11 mouse cellular contexts compared by ENCODE assay signal in genomic region chr16:86302451-86303145, GRCm38 (mm10).
DNase-seq lines count a peak whose midpoint lies in the region; ATAC-seq and TF ChIP-seq lines count a peak whose summit lies in the region.
"Had no signal": no experiment of that assay in that cellular context is flagged by ENCODE, and none has a peak within 500 bp of the region (broad histone marks: within the 10 kb centered on the region; RNA-seq: fewer than 3 reads in every experiment).

No protein-coding gene starts in this region.

- peak; percentile 59 for TF ChIP-seq CTCF in left cerebral cortex, adult 2 months (IDR thresholded peaks at IDR 0.05)

- no peaks in the 10 kb centered on the region for H3K4me1 ChIP-seq in embryonic facial prominence, embryonic 11.5 days (ENCODE audit: control insufficient read depth, insufficient read depth, low read length)
- no peaks in the 10 kb centered on the region for H3K4me1 ChIP-seq in embryonic facial prominence, embryonic 10.5 days
- H3K4me1 ChIP-seq: heart, embryonic 15.5 days; megakaryocyte, embryonic 14.5 days had no signal

- no peak overlapping the region for H3K27ac ChIP-seq in embryonic facial prominence, embryonic 11.5 days (replicated peaks; ENCODE audit: low read depth, low read length)
- H3K27ac ChIP-seq in embryonic facial prominence, embryonic 10.5 days (replicated peaks), result no peak overlapping the region
- H3K27ac ChIP-seq in left cerebral cortex, adult 2 months, result no peak overlapping the region
- H3K27ac ChIP-seq: heart, embryonic 15.5 days had no signal

- no peak overlapping the region for H3K4me3 ChIP-seq in embryonic facial prominence, embryonic 11.5 days (ENCODE audit: low read depth, low read length)
- H3K4me3 ChIP-seq in embryonic facial prominence, embryonic 10.5 days, result no peak overlapping the region
- no peak overlapping the region for H3K4me3 ChIP-seq in left cerebral cortex, adult 2 months
- H3K4me3 ChIP-seq: erythroblast, embryonic 14.5 days; heart, embryonic 15.5 days; megakaryocyte, embryonic 14.5 days had no signal

- WGBS in embryonic facial prominence, embryonic 11.5 days, result 55% methylated on average over 3 of the region's 3 CpGs
- 76% methylated on average over 3 of the region's 3 CpGs for WGBS in embryonic facial prominence, embryonic 10.5 days

- H3K9ac ChIP-seq in embryonic facial prominence, embryonic 11.5 days (replicated peaks; ENCODE audit: low read length), result no peak overlapping the region
- H3K9ac ChIP-seq: heart, embryonic 15.5 days had no signal

- DNase-seq in embryonic facial prominence, embryonic 11.5 days (ENCODE audit: low spot score), result peak; percentile 58
- no peak for DNase-seq in embryonic facial prominence, embryonic 10.5 days (ENCODE audit: low spot score)
- no peak for DNase-seq in left cerebral cortex, adult 2 months (ENCODE audit: extremely low spot score in 1 of 2, low spot score in 2 of 2)
- DNase-seq in left cerebral cortex, postnatal 10 days (ENCODE audit: extremely low spot score in 1 of 2, low spot score in 2 of 2), result no peak
- DNase-seq in Muller cell, postnatal 12 days (ENCODE audit: inconsistent ontology term), result peak; percentile 38
- DNase-seq in right cerebral cortex, postnatal 25 days, result no peak
- no peak for DNase-seq in yolk sac, embryonic 10.5 days (ENCODE audit: low spot score)

- intact Hi-C loops in left cerebral cortex, adult 2 months (cut with DNase I), result loop anchor here (1.0 to 5.0 kb wide), 4 partner anchors 345 to 944 kb away; no protein-coding TSS in a partner anchor
- intact Hi-C loops in left cerebral cortex, postnatal 10 days (cut with DNase I), result loop anchor here (5.0 kb wide), 1 partner anchor 490 kb away; no protein-coding TSS in a partner anchor

- ATAC-seq in embryonic facial prominence, embryonic 11.5 days (replicated peaks; ENCODE audit: insufficient number of reproducible peaks, low FRiP score, low TSS enrichment, low read depth), result no peak
- ATAC-seq in megakaryocyte progenitor cell, adult 5-6 weeks (replicated peaks; ENCODE audit: poor library complexity), result peak; percentile 68

- no peaks in the 10 kb centered on the region for H3K9me3 ChIP-seq in embryonic facial prominence, embryonic 11.5 days (replicated peaks; ENCODE audit: control insufficient read depth, low read length)
- H3K9me3 ChIP-seq in embryonic facial prominence, embryonic 10.5 days, result no peaks in the 10 kb centered on the region
- H3K9me3 ChIP-seq: heart, embryonic 15.5 days; megakaryocyte, embryonic 14.5 days had no signal

- no peaks in the 10 kb centered on the region for H3K36me3 ChIP-seq in embryonic facial prominence, embryonic 11.5 days (replicated peaks; ENCODE audit: control insufficient read depth, insufficient read depth, low read depth, low read length)
- H3K36me3 ChIP-seq in embryonic facial prominence, embryonic 10.5 days (replicated peaks), result no peaks in the 10 kb centered on the region
- H3K36me3 ChIP-seq: heart, embryonic 15.5 days had no signal

- H3K27me3 ChIP-seq in embryonic facial prominence, embryonic 11.5 days (ENCODE audit: control insufficient read depth, insufficient read depth, low read length), result no peaks in the 10 kb centered on the region
- no peaks in the 10 kb centered on the region for H3K27me3 ChIP-seq in embryonic facial prominence, embryonic 10.5 days (replicated peaks; ENCODE audit: low read depth, poor library complexity, severe bottlenecking)
- H3K27me3 ChIP-seq: heart, embryonic 15.5 days; megakaryocyte, embryonic 14.5 days had no signal

- H3K4me2 ChIP-seq in embryonic facial prominence, embryonic 11.5 days (ENCODE audit: low read depth, low read length), result no peak overlapping the region
- H3K4me2 ChIP-seq: heart, embryonic 15.5 days had no signal

Comparison
In these comparisons a context has a peak if more than half of its experiments do, and no peak if none do; other contexts are left out.
1. DNase-seq: peak in embryonic facial prominence, embryonic 11.5 days (single experiment) and Muller cell, postnatal 12 days (single experiment); none in embryonic facial prominence, embryonic 10.5 days (single experiment), left cerebral cortex, adult 2 months (0 of 2), left cerebral cortex, postnatal 10 days (0 of 2), right cerebral cortex, postnatal 25 days (single experiment) and yolk sac, embryonic 10.5 days (single experiment).